Mouse (Mus musculus) kidney, embryonic 14.5 days (tissue): Measurements from ENCODE around the gene Fam114a1. TPM values are rescaled to one million over a fixed set of nuclear protein-coding genes. Genes with fewer than 3 reads are reported as not detected.

Experiments used
- ATAC-seq: fragments of 200-750 bp; cut with Nextera tagmentation; 2 replicates; pipeline ENCODE4 v1.8.0; 2017; ENCODE audit warnings: moderate number of reproducible peaks, mild to moderate bottlenecking, moderate TSS enrichment, moderate library complexity; ENCODE audit not compliant: low FRiP score, low TSS enrichment
- H3K27ac ChIP-seq: fragments of 300-500 bp; sonication (generic); 2 replicates; pipeline ENCODE4 v1.5.1; 2014; ENCODE audit warnings: low read depth, mild to moderate bottlenecking, low read length, moderate library complexity, mixed read lengths
- H3K27me3 ChIP-seq: fragments of 300-500 bp; sonication (generic); 2 replicates; pipeline ENCODE4 v1.6.1; 2014; ENCODE audit warnings: mild to moderate bottlenecking, low read length; ENCODE audit not compliant: control insufficient read depth, insufficient read depth
- H3K36me3 ChIP-seq: fragments of 300-500 bp; sonication (generic); 2 replicates; pipeline ENCODE4 v1.6.1; 2014; ENCODE audit warnings: low read length, mixed read lengths; ENCODE audit not compliant: control insufficient read depth, insufficient read depth
- H3K4me1 ChIP-seq: fragments of 300-500 bp; sonication (generic); 2 replicates; pipeline ENCODE4 v1.6.1; 2014; ENCODE audit warnings: low read length, mixed read lengths; ENCODE audit not compliant: control insufficient read depth, insufficient read depth
- H3K4me2 ChIP-seq: fragments of 300-500 bp; sonication (generic); replicated peaks from 2 replicates; pipeline ENCODE4 v1.6.1; 2014; ENCODE audit warnings: low read depth, mild to moderate bottlenecking, low read length
- H3K4me3 ChIP-seq: fragments of 300-500 bp; sonication (generic); 2 replicates; pipeline ENCODE4 v1.5.1; 2014; ENCODE audit warnings: mild to moderate bottlenecking, low read length
- H3K9ac ChIP-seq: fragments of 300-500 bp; sonication (generic); 2 replicates; pipeline ENCODE4 v1.6.1; 2014; ENCODE audit warnings: low read depth, mild to moderate bottlenecking, low read length, moderate library complexity
- H3K9me3 ChIP-seq: fragments of 300-500 bp; sonication (generic); 2 replicates; pipeline ENCODE4 v1.6.1; 2016; ENCODE audit warnings: low read length; ENCODE audit not compliant: control insufficient read depth
- WGBS: fragments of 180-500 bp; shearing (Covaris S2); extraction: QIAGEN DNeasy Blood & Tissue Kit; methylation state at CpG from one replicate; pipeline ENCODE4 v1.1.7; 2014; 5-methylcytosine and 5-hydroxymethylcytosine counted together
- microRNA counts: library from miRNA; unstranded; fragments of <30 nt; microRNA quantifications from one replicate; lab custom pipeline; 2017
- microRNA-seq: library from miRNA; unstranded; fragments of <30 nt; microRNA quantifications from one replicate; pipeline ENCODE4, GENCODE M21; 2016
- polyA plus RNA-seq: library from polyadenylated mRNA; unstranded; fragments of >200 nt; fragmentation: Nextera tagmentation; extraction: Ambion mirVana; gene quantifications from 2 replicates; pipeline ENCODE4 v1.2.1, GENCODE M21; 2014

Fam114a1 gene
- polyA plus RNA-seq, 1 experiment from 2014 or later: 30.2 TPM

DNA sequence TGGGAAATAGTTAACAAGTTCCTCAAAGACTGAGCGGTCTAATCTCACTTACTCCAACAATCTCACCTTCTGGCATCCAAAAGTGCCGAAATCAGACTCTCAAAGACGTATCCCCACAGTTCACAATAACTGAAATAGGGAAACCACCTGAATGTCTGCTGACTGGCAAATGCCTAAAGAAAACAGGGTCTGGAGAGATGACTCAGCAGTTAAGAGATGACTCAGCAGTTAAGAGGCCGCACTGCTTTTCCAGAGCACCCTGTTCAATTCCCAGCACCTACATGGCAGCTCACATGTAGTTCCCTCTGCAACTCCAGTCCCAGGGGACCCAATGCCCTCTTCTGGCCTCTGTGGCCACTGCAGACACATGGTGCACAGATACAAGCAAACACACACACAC is 108.2 kb downstream of the Fam114a1 start:
- Histone ChIP-seq H3K9me3 (no peaks in the 10 kb centered on the region), H3K27me3 (no peaks in the 10 kb centered on the region), H3K4me2 (no peak overlapping the region), H3K9ac (no peak overlapping the region), H3K27ac (no peak overlapping the region), H3K4me3 (no peak overlapping the region), H3K4me1 (no peaks in the 10 kb centered on the region), H3K36me3 (no peaks in the 10 kb centered on the region)
- 95% methylated on average over 4 of the region's 4 CpGs for WGBS
- no peak for ATAC-seq

GRCm38 (mm10) chr5:65079881-65080280 is 110.0 kb downstream of the Fam114a1 start:
- ATAC-seq: no peak
- Histone ChIP-seq H3K4me3 (peak overlapping the region; percentile 12; the same call in 1 of the 2 replicates), H3K27ac (no peak overlapping the region), H3K4me1 (no peaks in the 10 kb centered on the region), H3K27me3 (no peaks in the 10 kb centered on the region), H3K36me3 (no peaks in the 10 kb centered on the region), H3K9ac (no peak overlapping the region), H3K4me2 (no peak overlapping the region), H3K9me3 (no peaks in the 10 kb centered on the region)
- WGBS: 64% methylated on average over 9 of the region's 9 CpGs

DNA sequence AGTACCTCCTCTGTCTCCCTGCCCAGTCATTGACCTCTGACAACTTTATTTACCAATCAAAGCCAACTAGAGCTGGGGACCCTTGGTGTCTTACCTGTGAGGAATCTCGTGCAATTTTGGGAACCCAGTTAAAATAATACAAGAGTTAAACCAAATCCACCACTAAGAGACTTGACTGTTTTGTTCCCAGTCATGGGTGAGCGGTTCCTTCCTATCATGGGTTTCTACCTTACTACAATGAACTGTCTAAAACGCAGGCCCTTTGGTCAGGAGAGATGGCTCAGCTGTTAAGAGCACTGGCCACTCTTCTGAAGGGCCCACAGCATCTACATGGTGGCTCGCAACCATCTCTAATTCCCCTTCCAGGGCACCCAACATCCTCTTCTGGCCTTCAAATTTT is 112.0 kb downstream of the Fam114a1 start:
- Histone ChIP-seq H3K27me3 (no peaks in the 10 kb centered on the region), H3K9me3 (no peaks in the 10 kb centered on the region), H3K36me3 (no peaks in the 10 kb centered on the region), H3K4me3 (no peak overlapping the region), H3K27ac (no peak overlapping the region), H3K9ac (no peak overlapping the region), H3K4me2 (no peak overlapping the region), H3K4me1 (no peaks in the 10 kb centered on the region)
- ATAC-seq: no peak
- 72% methylated on average over 4 of the region's 4 CpGs for WGBS

GRCm38 (mm10) chr5:65086522-65086921 is 116.7 kb downstream of the Fam114a1 start:
- Histone ChIP-seq H3K4me1 (no peaks in the 10 kb centered on the region), H3K9me3 (no peaks in the 10 kb centered on the region), H3K9ac (no peak overlapping the region), H3K4me2 (no peak overlapping the region), H3K27me3 (no peaks in the 10 kb centered on the region), H3K36me3 (no peaks in the 10 kb centered on the region), H3K27ac (no peak overlapping the region), H3K4me3 (no peak overlapping the region)
- ATAC-seq: no peak
- 84% methylated on average over 6 of the region's 6 CpGs for WGBS

DNA sequence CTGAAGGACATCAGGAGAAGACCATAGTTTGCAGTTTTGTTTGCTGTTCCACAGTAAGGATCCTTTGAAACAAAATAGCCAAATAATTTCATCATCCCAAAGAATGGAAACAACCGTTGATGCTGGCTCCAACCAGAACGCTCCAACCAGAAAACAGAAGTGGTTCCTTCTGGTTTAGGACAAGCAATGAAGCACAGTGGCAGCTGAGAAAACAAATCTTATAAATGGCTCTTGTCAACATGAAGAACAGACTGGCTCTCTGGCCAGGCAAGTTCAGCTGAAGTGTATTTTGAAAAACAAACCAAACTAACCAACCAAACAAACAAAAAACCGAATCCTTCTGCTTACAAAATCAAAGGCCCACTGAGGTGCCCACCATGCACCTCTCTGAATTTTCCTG is 119.8 kb downstream of the Fam114a1 start:
- Histone ChIP-seq H3K27me3 (no peaks in the 10 kb centered on the region), H3K4me3 (no peak overlapping the region), H3K27ac (no peak overlapping the region), H3K4me2 (no peak overlapping the region), H3K4me1 (no peaks in the 10 kb centered on the region), H3K9me3 (no peaks in the 10 kb centered on the region), H3K36me3 (no peaks in the 10 kb centered on the region), H3K9ac (no peak overlapping the region)
- WGBS: 39% methylated on average over 3 of the region's 3 CpGs
- no peak for ATAC-seq

GRCm38 (mm10) chr5:65091184-65091858 is 121.5 kb downstream of the Fam114a1 start:
- Histone ChIP-seq H3K4me3 (no peak overlapping the region), H3K4me2 (no peak overlapping the region), H3K27ac (no peak overlapping the region), H3K9ac (no peak overlapping the region), H3K36me3 (no peaks in the 10 kb centered on the region), H3K4me1 (no peaks in the 10 kb centered on the region), H3K27me3 (no peaks in the 10 kb centered on the region), H3K9me3 (no peaks in the 10 kb centered on the region)
- ATAC-seq: no peak
- WGBS: 73% methylated on average over 11 of the region's 11 CpGs

MicroRNAs encoded within 50 kb of the gene (microRNA counts, 519-probe panel; counts per million panel counts)
- microRNA mmu-miR-574-3p (lab: Ali Mortazavi, UCI): 1,313 counts per million, percentile 2 among the panel's probes with 10 or more counts
- microRNA mmu-miR-574-5p (lab: Ali Mortazavi, UCI): not detected

Small RNAs within 50 kb of the gene (microRNA-seq; reads per million reads assigned to microRNA genes)
- gene Mir574: 94.9 reads per million, percentile 53 among the genes with 10 or more reads in this experiment

Other genes with a start within 250 kb of the Fam114a1 start
- gene Klf3, start 166.7 kb upstream of the Fam114a1 start, polyA plus RNA-seq: 45.1 and 78.4 TPM in 2 replicates
- 0.70 and 0.89 TPM in 2 replicates for gene Tlr1, start 36.5 kb upstream of the Fam114a1 start, polyA plus RNA-seq
- 0.49 and 0.86 TPM in 2 replicates for gene Tlr6, start 10.0 kb upstream of the Fam114a1 start, polyA plus RNA-seq
- gene Tmem156, start 122.1 kb downstream of the Fam114a1 start, polyA plus RNA-seq: 0.13 and 0.31 TPM in 2 replicates
- gene Klhl5, start 137.5 kb downstream of the Fam114a1 start, polyA plus RNA-seq: 16.1 and 22.4 TPM in 2 replicates
- gene Wdr19, start 229.6 kb downstream of the Fam114a1 start, polyA plus RNA-seq: 8.7 and 15.8 TPM in 2 replicates